Mouse (Mus musculus) intestine, embryonic 15.5 days (tissue): ENCODE results near the gene Clcnka. TPM values are rescaled to one million over a fixed set of nuclear protein-coding genes. Genes with fewer than 3 reads are reported as not detected.

Experiments used
- ATAC-seq: fragments of 200-750 bp; cut with Nextera tagmentation; 2 replicates; pipeline ENCODE4 v1.8.0; 2017; ENCODE audit warnings: moderate TSS enrichment, moderate library complexity
- H3K27ac ChIP-seq: fragments of 300-500 bp; sonication (generic); 2 replicates; pipeline ENCODE4 v1.5.1; 2015; ENCODE audit warnings: mild to moderate bottlenecking, inconsistent platforms
- H3K27me3 ChIP-seq: fragments of 300-500 bp; sonication (generic); replicated peaks from 2 replicates; pipeline ENCODE4 v1.6.1; 2015; ENCODE audit warnings: inconsistent platforms
- H3K36me3 ChIP-seq: fragments of 300-500 bp; sonication (generic); 2 replicates; pipeline ENCODE4 v1.6.1; 2015; ENCODE audit warnings: inconsistent platforms
- H3K4me1 ChIP-seq: fragments of 300-500 bp; sonication (generic); replicated peaks from 2 replicates; pipeline ENCODE4 v1.6.1; 2015; ENCODE audit warnings: inconsistent platforms
- H3K4me2 ChIP-seq: fragments of 300-500 bp; sonication (generic); replicated peaks from 2 replicates; pipeline ENCODE4 v1.6.1; 2015; ENCODE audit warnings: mild to moderate bottlenecking, inconsistent platforms
- H3K4me3 ChIP-seq: fragments of 300-500 bp; sonication (generic); replicated peaks from 2 replicates; pipeline ENCODE4 v1.5.1; 2015; ENCODE audit warnings: inconsistent platforms
- H3K9ac ChIP-seq: fragments of 300-500 bp; sonication (generic); 2 replicates; pipeline ENCODE4 v1.6.1; 2015; ENCODE audit warnings: inconsistent platforms
- H3K9me3 ChIP-seq: fragments of 300-500 bp; sonication (generic); 2 replicates; pipeline ENCODE4 v1.6.1; 2016; ENCODE audit warnings: inconsistent platforms
- WGBS: fragments of 180-500 bp; shearing (Covaris S2); methylation state at CpG from one replicate; pipeline ENCODE4 v1.1.7; 2015; 5-methylcytosine and 5-hydroxymethylcytosine counted together
- polyA plus RNA-seq: library from polyadenylated mRNA; unstranded; fragments of >200 nt; fragmentation: Nextera tagmentation; extraction: Ambion mirVana; gene quantifications from 2 replicates; pipeline ENCODE4 v1.2.1, GENCODE M21; 2015

Clcnka gene
- polyA plus RNA-seq, 1 experiment from 2014 or later, result 0.08 TPM

DNA sequence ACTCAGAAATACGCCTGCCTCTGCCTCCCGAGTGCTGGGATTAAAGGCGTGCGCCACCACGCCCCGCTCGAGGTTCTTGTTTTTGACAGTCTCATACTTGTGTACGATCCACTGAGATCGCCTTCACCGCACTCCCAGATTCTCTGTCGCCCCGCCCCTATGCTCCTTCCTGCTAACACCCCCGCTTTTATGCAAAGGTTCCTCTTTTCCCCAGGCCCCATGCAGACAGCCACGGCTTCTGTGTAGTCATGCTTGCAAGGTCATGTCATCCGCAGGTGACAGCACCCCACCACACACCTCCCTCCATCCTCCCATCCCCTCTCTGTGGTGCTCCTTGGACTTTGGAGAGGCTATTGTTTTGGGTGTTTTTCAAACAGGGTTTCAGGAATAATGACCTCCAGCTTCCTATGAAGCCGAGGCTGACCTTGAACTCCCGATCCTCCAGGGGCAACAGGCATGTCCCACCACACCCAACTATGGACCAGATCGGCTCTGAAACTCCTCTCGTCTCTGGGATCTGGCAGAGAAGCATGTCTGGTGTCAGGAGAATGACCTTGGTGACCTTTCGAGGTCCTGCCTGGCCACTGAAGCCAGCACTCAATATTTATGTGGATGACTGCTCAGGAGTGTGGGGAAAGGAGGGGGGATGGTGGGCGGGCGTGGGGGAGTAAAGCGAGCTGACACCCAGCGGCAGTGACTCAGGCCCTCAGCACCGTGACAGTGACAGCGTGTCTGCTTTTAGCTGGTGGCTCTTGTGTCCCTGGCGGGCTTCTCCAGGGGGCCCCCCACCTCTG is 21.1 kb upstream of the Clcnka start:
- Histone ChIP-seq H3K27me3 (no peaks in the 10 kb centered on the region), H3K4me3 (no peak overlapping the region), H3K9ac (no peak overlapping the region; the same call in 1 of the 2 replicates), H3K27ac (no peak overlapping the region), H3K9me3 (no peaks in the 10 kb centered on the region), H3K36me3 (no peaks in the 10 kb centered on the region), H3K4me1 (peaks cover 27% of the 10 kb centered on the region), H3K4me2 (no peak overlapping the region)
- 61% methylated on average over 27 of the region's 27 CpGs for WGBS
- no peak for ATAC-seq

DNA sequence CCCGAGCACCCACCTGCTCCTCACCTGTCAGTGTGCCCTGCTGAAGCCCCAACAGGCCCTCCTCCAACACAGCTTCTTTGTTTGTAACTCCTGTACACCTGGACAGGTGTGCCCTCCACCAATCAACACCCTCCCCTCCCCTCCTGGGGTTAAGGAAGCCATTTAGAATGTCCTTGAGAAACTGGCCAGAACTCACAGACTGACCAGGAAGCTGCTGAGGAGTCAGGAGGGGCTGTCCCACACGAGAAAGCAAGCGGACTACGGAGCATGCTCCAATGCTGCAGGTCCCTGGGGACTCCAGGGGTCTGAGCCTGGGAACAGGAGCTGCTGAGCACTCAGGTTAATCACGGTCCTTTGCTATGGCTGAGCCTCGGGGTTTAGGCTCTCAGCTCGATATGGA is 17.4 kb upstream of the Clcnka start, which contains the start of gene Clcnkb:
Gene Clcnkb (minus strand): TSS at position 91 of the 400 bp plus-strand sequence.
- no peaks in the 10 kb centered on the region for H3K27me3 ChIP-seq
- H3K4me2 ChIP-seq, result no peak within 1 kb of the TSS
- H3K4me3 ChIP-seq, result no peak within 1 kb of the TSS
- no peaks in the 10 kb centered on the region for H3K9me3 ChIP-seq
- ATAC-seq, result no peak
- no peaks in the 10 kb centered on the region for H3K36me3 ChIP-seq
- WGBS, result 52% methylated on average over 7 of the region's 7 CpGs
- no peak within 1 kb of the TSS for H3K27ac ChIP-seq
- no peak within 1 kb of the TSS for H3K9ac ChIP-seq
- peaks cover 15% of the 10 kb centered on the region for H3K4me1 ChIP-seq

DNA sequence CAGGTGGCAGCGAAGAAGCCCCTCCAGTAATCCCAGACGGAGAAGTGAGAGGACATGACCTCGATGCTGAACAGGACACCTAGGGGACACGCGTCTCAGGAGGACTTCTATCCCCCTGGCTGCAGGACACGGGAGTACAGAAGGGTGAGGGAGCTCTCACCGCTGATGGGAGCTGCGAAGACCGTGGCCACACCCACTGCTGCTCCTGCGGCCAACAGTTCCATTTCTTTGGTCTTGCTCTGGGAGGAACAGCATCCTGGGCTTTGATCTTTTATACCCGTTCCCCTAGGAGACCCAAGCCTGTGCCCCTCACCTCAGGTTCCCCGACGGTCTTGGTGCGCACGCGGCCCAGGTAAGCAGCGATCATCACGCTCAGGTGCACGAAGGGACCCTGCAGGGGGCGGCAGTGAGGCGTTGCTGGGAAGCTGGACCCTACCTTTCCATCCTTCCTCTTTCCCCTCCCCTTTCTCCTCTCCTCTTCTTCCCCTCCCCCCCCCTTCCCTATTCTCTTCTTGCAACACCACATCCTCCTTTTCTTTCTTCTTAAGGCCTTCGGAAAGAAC is 13.0 kb upstream of the Clcnka start:
- H3K9me3 ChIP-seq, result no peaks in the 10 kb centered on the region
- H3K4me3 ChIP-seq, result no peak overlapping the region
- no peak overlapping the region for H3K27ac ChIP-seq
- H3K4me1 ChIP-seq, result 0 out of 2 replicates have a peak, but pooled peaks cover 3% of the 10 kb centered on the region
- H3K27me3 ChIP-seq, result no peaks in the 10 kb centered on the region
- H3K36me3 ChIP-seq, result no peaks in the 10 kb centered on the region
- no peak for ATAC-seq
- no peak overlapping the region for H3K9ac ChIP-seq
- WGBS, result 23% methylated on average over 22 of the region's 22 CpGs
- H3K4me2 ChIP-seq, result no peak overlapping the region

DNA sequence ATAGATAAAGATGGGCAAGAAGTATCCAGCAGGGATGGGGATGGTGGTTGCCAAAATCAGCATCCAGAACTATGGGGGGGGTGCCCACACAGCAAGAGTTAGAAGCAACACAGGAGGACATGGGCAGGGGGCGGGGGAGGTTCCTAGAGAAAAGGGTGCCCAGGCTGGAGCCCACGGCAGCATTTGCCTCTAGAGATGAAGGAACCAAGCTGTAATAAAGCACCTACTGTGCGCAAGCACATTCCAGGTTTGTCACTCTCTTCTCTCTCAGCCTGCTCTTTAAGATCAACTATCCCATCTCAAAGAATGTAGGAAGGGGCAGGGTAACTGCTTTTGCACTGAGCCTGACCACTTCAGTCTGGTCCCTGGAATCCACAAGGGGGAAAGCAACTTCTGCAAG is 10.1 kb upstream of the Clcnka start:
- Histone ChIP-seq H3K4me3 (no peak overlapping the region), H3K27me3 (0 out of 2 replicates have a peak, but pooled peaks cover 3% of the 10 kb centered on the region), H3K36me3 (no peaks in the 10 kb centered on the region), H3K27ac (no peak overlapping the region), H3K9me3 (no peaks in the 10 kb centered on the region), H3K9ac (no peak overlapping the region), H3K4me1 (peaks cover 13% of the 10 kb centered on the region), H3K4me2 (no peak overlapping the region)
- ATAC-seq, result no peak
- WGBS, result 85% methylated on average over 3 of the region's 3 CpGs

DNA sequence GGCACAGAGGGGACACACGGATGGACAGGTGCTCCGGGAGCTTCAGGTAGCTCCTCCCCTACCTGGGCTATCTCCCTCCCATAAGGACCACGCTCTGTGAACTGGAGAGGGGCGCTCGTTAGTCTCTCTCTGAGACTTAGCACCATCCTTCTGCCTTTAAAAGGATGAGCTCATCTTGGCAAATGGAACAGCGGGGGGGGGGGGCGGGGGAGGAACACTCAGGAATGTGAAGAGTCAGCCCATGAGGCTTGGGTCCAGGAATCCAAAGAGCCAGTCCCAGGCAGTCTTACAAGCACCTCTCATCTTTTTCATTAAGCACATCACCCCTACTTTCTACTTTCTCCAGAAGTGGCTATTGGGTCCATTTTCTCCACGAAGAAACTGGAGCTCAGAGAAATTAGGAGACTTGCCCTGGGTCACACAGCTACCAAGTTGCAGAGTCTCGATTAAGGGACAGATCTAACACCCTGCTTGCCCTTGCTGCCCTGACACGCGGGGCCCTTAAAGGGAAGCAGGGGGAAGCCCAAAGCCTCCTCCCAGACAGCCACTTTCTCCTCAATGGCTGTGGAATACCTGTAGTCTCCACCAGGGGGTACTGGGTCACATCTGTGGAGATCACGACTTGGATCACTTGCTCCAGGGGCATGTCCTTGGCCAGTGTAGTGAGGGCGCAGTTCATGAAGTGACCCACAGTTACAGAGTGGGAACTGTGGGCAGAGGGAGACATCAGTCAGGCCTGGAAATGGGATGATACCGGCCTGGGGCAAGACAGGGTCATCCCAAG is 8.2 kb upstream of the Clcnka start:
- 0 out of 2 replicates have a peak overlapping the region, but pooled peaks have one; percentile 12 for H3K9ac ChIP-seq
- no peak overlapping the region for H3K4me3 ChIP-seq
- no peak overlapping the region for H3K4me2 ChIP-seq
- no peak overlapping the region for H3K27ac ChIP-seq
- peak; percentile 29; the same call in 1 of the 2 replicates for ATAC-seq
- H3K4me1 ChIP-seq, result peaks cover 13% of the 10 kb centered on the region
- H3K36me3 ChIP-seq, result no peaks in the 10 kb centered on the region
- 0 out of 2 replicates have a peak, but pooled peaks cover 3% of the 10 kb centered on the region for H3K27me3 ChIP-seq
- H3K9me3 ChIP-seq, result no peaks in the 10 kb centered on the region
- 33% methylated on average over 14 of the region's 14 CpGs for WGBS

DNA sequence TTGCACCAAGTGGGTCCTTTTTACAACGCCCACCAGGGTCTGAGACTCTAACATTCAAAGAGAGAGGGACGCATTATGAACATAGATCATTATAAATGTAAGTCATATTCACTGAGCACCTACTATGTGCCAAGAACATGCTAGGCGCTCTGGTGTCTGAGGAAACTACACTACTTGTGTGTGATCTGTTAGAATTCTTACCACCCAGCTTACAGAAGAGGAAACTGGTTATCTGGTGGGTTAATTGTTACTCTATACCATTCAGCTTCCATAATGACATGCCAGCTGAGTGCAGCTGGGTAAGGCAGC is 6.7 kb upstream of the Clcnka start:
- H3K27me3 ChIP-seq, result 0 out of 2 replicates have a peak, but pooled peaks cover 3% of the 10 kb centered on the region
- WGBS, result 84% methylated on average over 3 of the region's 3 CpGs
- H3K36me3 ChIP-seq, result no peaks in the 10 kb centered on the region
- H3K4me2 ChIP-seq, result no peak overlapping the region
- H3K9ac ChIP-seq, result no peak overlapping the region
- no peak for ATAC-seq
- no peak overlapping the region for H3K4me3 ChIP-seq
- H3K4me1 ChIP-seq, result peaks cover 13% of the 10 kb centered on the region
- H3K9me3 ChIP-seq, result no peaks in the 10 kb centered on the region
- no peak overlapping the region for H3K27ac ChIP-seq

DNA sequence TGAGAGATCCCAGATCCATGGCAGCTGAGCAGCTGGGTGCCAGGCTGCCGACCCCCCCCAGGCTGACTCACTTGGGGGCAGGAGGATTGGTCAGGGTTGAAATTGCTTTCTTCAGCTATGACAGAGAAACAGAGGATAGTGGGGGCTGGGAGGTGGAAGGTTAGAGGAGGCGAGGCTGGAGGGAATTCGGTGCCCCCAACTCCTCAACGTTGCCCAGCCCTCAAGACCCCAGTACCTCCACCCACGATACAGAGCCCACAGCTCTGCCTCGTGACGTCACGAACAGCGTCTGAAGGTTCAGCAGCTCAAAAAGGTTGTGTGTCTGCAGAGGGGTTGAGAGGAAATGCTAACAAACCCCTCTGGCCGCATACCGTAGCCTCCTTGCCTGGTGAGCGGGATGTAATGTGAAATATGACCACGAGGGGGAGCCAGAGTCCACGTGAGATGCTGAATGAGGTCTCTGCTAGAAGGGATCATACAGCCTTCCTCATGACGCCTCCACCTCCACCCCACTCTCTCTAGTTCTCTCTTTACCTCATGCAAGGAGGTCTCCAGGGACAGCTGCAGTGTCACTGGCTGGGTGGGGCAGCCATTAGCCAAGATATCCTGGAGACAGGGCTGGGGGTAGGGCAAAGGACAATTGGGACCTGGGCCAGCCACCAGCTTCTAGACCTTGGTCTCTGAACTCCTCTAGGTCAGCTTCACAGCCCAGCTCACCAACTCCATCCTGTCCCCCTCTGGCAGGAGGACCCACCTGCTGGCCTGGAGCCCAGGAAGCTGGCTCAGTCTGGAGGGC is 6.2 kb upstream of the Clcnka start:
- Histone ChIP-seq H3K36me3 (no peaks in the 10 kb centered on the region), H3K4me2 (peak overlapping the region; percentile 55), H3K27me3 (0 out of 2 replicates have a peak, but pooled peaks cover 3% of the 10 kb centered on the region), H3K4me1 (peaks cover 13% of the 10 kb centered on the region), H3K9me3 (no peaks in the 10 kb centered on the region), H3K4me3 (no peak overlapping the region), H3K27ac (no peak overlapping the region), H3K9ac (peak overlapping the region; percentile 39; the same call in 1 of the 2 replicates)
- ATAC-seq, result peak; percentile 84
- WGBS, result 10% methylated on average over 15 of the region's 15 CpGs

DNA sequence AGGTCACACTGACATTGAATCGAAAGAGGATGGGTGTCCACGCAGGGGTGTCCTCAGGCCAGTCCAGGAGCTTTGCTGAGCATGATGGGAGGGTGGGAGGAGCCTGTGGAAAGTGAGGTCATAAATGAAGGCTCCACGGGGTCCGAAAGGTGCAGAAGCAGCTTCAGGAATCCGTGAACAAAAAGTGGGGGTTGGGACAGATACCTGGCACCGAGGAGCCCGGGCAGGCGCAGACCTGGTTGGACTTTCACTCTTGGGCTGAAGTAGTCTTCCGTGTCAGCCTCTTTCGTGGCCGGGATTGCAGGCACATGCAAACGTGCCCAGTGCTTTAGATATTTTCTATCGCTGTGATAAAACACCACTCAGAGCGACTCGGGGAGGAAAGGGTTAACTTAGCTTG is 1.6 kb upstream of the Clcnka start:
- Histone ChIP-seq H3K27me3 (0 out of 2 replicates have a peak, but pooled peaks cover 3% of the 10 kb centered on the region), H3K27ac (no peak overlapping the region), H3K9ac (no peak overlapping the region), H3K4me3 (no peak overlapping the region), H3K9me3 (no peaks in the 10 kb centered on the region), H3K4me2 (no peak overlapping the region), H3K36me3 (no peaks in the 10 kb centered on the region), H3K4me1 (peaks cover 9% of the 10 kb centered on the region)
- WGBS, result 84% methylated on average over 15 of the region's 15 CpGs
- no peak for ATAC-seq

DNA sequence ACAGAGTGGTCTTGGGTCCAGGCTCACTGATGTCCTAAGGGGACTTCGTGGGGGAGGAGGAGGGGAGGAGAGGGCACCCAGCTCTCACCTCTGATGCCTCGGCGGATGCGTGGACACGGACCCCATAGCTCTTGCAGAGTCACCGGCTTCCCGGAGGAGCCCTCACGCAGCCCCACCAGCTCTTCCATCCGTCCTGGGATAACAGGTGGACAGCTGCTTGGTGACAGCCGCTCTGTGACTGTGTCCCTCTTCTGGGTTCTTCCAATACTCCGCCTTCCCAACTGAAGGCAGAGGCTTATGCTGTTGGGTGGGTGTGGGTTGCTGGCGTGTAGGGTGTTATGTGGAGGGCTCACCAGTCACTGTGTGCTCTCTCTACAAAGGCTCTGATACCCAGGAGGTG is 663 bp downstream of the Clcnka start:
- no peaks in the 10 kb centered on the region; the same call in 1 of the 2 replicates for H3K4me1 ChIP-seq
- H3K27me3 ChIP-seq, result no peaks in the 10 kb centered on the region
- no peak overlapping the region for H3K9ac ChIP-seq
- no peak overlapping the region for H3K4me2 ChIP-seq
- H3K27ac ChIP-seq, result no peak overlapping the region
- WGBS, result 74% methylated on average over 12 of the region's 12 CpGs
- no peaks in the 10 kb centered on the region for H3K9me3 ChIP-seq
- no peaks in the 10 kb centered on the region for H3K36me3 ChIP-seq
- no peak overlapping the region for H3K4me3 ChIP-seq
- no peak for ATAC-seq

DNA sequence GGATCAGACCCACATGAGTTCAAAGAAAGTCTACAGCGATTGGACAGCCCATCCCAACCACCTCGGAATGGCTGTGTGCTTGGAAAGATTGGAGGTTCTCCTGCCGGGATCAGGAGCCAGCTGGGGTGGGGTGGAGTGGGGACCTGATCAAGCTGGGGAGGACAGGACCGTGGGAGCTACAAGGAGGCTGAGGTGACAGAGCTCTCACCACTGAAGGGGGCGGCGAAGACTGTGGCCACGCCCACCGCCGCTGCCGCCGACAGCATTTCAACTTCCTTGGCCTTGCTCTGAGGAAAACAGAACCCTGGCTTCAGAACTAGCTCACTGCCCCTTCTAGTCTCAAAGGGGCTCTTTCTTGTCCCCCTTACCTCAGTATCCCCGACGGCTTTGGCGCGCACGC is 3.8 kb downstream of the Clcnka start:
- no peaks in the 10 kb centered on the region; the same call in 1 of the 2 replicates for H3K4me1 ChIP-seq
- H3K4me3 ChIP-seq, result no peak overlapping the region
- H3K9me3 ChIP-seq, result no peaks in the 10 kb centered on the region
- H3K36me3 ChIP-seq, result no peaks in the 10 kb centered on the region
- peak overlapping the region; percentile 50 for H3K4me2 ChIP-seq
- 0 out of 2 replicates have a peak overlapping the region, but pooled peaks have one; percentile 8 for H3K9ac ChIP-seq
- H3K27me3 ChIP-seq, result no peaks in the 10 kb centered on the region
- H3K27ac ChIP-seq, result no peak overlapping the region
- WGBS, result 14% methylated on average over 16 of the region's 16 CpGs
- ATAC-seq, result 0 out of 2 replicates have a peak, but pooled peaks have one; percentile 19

DNA sequence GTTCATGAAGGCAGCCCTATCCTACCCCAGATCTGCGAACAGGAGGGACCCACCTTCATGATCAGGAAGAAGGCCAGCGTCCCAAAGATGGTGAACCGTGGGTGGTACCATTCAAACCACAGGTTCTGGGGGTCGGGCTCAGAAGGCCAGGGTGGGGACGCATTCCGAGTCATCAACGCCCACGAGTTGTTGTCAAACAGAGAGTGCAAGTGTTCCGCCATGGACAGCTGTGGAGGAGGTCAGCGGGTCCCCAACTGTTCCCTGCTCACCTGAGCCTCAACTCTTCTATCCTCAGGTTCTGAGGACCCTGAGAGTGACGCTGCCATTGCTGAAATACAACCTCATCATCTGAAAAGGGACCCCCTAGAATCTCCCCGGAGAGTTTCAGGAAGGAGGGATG is 7.2 kb downstream of the Clcnka start:
- Histone ChIP-seq H3K4me1 (no peaks in the 10 kb centered on the region; the same call in 1 of the 2 replicates), H3K4me2 (no peak overlapping the region), H3K9ac (no peak overlapping the region), H3K4me3 (no peak overlapping the region), H3K27ac (no peak overlapping the region), H3K36me3 (no peaks in the 10 kb centered on the region), H3K27me3 (no peaks in the 10 kb centered on the region), H3K9me3 (no peaks in the 10 kb centered on the region)
- 78% methylated on average over 12 of the region's 12 CpGs for WGBS
- ATAC-seq, result no peak
